In the genomic region with DNA sequence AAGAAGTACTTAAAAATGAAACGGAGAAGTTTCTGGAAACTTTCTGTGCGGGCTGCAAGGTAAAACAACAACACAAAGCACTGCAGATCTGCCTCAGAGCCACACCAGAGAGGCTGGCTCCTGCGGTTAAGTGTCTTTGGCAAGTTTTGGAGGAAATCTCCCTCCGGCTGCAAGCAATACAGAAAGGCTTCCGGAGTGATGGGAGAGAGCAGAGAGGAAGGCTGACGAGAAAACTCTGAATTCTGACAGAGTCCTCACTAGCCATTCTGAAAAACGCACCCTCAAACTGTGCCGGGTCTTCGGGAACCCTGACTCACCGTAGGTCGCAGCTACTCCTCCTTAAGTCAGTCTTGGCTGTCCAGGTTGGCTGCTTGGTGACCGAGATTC, we compare ENCODE assay signal across 8 mouse cellular contexts. TPM values are rescaled to one million over a fixed set of nuclear protein-coding genes. Genes with fewer than 3 reads are reported as not detected.
DNase-seq lines count a peak whose midpoint lies in the region; ATAC-seq and TF ChIP-seq lines count a peak whose summit lies in the region.

No protein-coding gene starts in this region.

- H3K4me1 ChIP-seq in cerebellum, adult 2 months (ENCODE audit: control insufficient read depth, insufficient read depth, low read length), result no peaks in the 10 kb centered on the region
- peaks cover 5% of the 10 kb centered on the region; the same call in 1 of the 2 replicates for H3K4me1 ChIP-seq in embryonic facial prominence, embryonic 14.5 days (ENCODE audit: control insufficient read depth, insufficient read depth, low read length)
- peaks cover 5% of the 10 kb centered on the region; the same call in 1 of the 2 replicates for H3K4me1 ChIP-seq in hindbrain, embryonic 14.5 days (replicated peaks; ENCODE audit: control insufficient read depth, insufficient read depth, low read length)
- peaks cover 5% of the 10 kb centered on the region; the same call in 1 of the 2 replicates for H3K4me1 ChIP-seq in lung, embryonic 16.5 days (replicated peaks; ENCODE audit: control insufficient read depth, insufficient read depth, low read length)

- H3K9me3 ChIP-seq in embryonic facial prominence, embryonic 14.5 days (ENCODE audit: control insufficient read depth, low read length), result no peaks in the 10 kb centered on the region
- H3K9me3 ChIP-seq in hindbrain, embryonic 14.5 days (ENCODE audit: control insufficient read depth, low read length), result no peaks in the 10 kb centered on the region
- no peaks in the 10 kb centered on the region for H3K9me3 ChIP-seq in lung, embryonic 16.5 days (ENCODE audit: control insufficient read depth, low read length)

- DNase-seq in cerebellum, adult 2 months, result peak in 1 of 2 experiments; percentile 19
- DNase-seq in 416B (ENCODE audit: low read depth), result peak; percentile 72
- peak; percentile 31 for DNase-seq in embryonic facial prominence, embryonic 14.5 days (ENCODE audit: low spot score)
- no peak for DNase-seq in hindbrain, embryonic 14.5 days (ENCODE audit: low spot score)
- DNase-seq in skeletal muscle tissue, adult 2 months (ENCODE audit: low read depth, low spot score), result peak; percentile 49
- no peak for DNase-seq in cerebellum, postnatal 25 days

- H3K4me2 ChIP-seq in embryonic facial prominence, embryonic 14.5 days (ENCODE audit: low read depth, low read length), result peak overlapping the region; percentile 88
- peak overlapping the region; percentile 53 for H3K4me2 ChIP-seq in hindbrain, embryonic 14.5 days (replicated peaks)
- H3K4me2 ChIP-seq in lung, embryonic 16.5 days (ENCODE audit: low read depth, low read length), result peak overlapping the region; percentile 91

- WGBS in cerebellum, adult 2 months, result 2% methylated on average over 12 of the region's 12 CpGs
- WGBS in embryonic facial prominence, embryonic 14.5 days, result 1% methylated on average over 12 of the region's 12 CpGs
- 3% methylated on average over 12 of the region's 12 CpGs for WGBS in hindbrain, embryonic 14.5 days
- WGBS in lung, embryonic 16.5 days, result under 1% methylated on average over 12 of the region's 12 CpGs

- TF ChIP-seq CTCF in cerebellum, adult 2 months (IDR thresholded peaks at IDR 0.05; ENCODE audit: borderline replicate concordance, insufficient read depth, low read depth, low read length), result no peak

- ATAC-seq in cerebellum, adult (ENCODE audit: insufficient number of reproducible peaks, low FRiP score, low TSS enrichment), result no peak
- no peak for ATAC-seq in embryonic facial prominence, embryonic 14.5 days (ENCODE audit: low read depth)
- ATAC-seq in hindbrain, embryonic 14.5 days (ENCODE audit: low FRiP score), result no peak
- ATAC-seq in lung, embryonic 16.5 days (ENCODE audit: low read depth), result peak; percentile 48; the same call in 1 of the 2 replicates

- H3K27ac ChIP-seq in cerebellum, adult 2 months (ENCODE audit: insufficient read depth, low read length), result no peak overlapping the region
- peak overlapping the region; percentile 13 for H3K27ac ChIP-seq in embryonic facial prominence, embryonic 14.5 days (replicated peaks; ENCODE audit: low read depth, low read length)
- H3K27ac ChIP-seq in hindbrain, embryonic 14.5 days, result no peak overlapping the region
- H3K27ac ChIP-seq in lung, embryonic 16.5 days (ENCODE audit: low read length), result peak overlapping the region; percentile 37

- H3K4me3 ChIP-seq in cerebellum, adult 2 months (replicated peaks; ENCODE audit: insufficient read depth, low read depth, low read length), result peak overlapping the region; percentile 41
- peak overlapping the region; percentile 50 for H3K4me3 ChIP-seq in embryonic facial prominence, embryonic 14.5 days (ENCODE audit: low read depth, low read length)
- peak overlapping the region; percentile 26 for H3K4me3 ChIP-seq in hindbrain, embryonic 14.5 days (replicated peaks; ENCODE audit: low read length)
- peak overlapping the region; percentile 57 for H3K4me3 ChIP-seq in lung, embryonic 16.5 days (ENCODE audit: low read length)

- H3K9ac ChIP-seq in embryonic facial prominence, embryonic 14.5 days (ENCODE audit: low read depth, low read length), result peak overlapping the region; percentile 61
- peak overlapping the region; percentile 8; the same call in 1 of the 2 replicates for H3K9ac ChIP-seq in hindbrain, embryonic 14.5 days
- H3K9ac ChIP-seq in lung, embryonic 16.5 days (ENCODE audit: low read length), result peak overlapping the region; percentile 62

- no peak for TF ChIP-seq POLR2A in cerebellum, adult 2 months (IDR thresholded peaks at IDR 0.05; ENCODE audit: borderline replicate concordance, insufficient read depth, low read length)

- no peaks in the 10 kb centered on the region for H3K36me3 ChIP-seq in embryonic facial prominence, embryonic 14.5 days (ENCODE audit: control insufficient read depth, insufficient read depth, low read length)
- no peaks in the 10 kb centered on the region for H3K36me3 ChIP-seq in hindbrain, embryonic 14.5 days (replicated peaks; ENCODE audit: control insufficient read depth, insufficient read depth)
- no peaks in the 10 kb centered on the region for H3K36me3 ChIP-seq in lung, embryonic 16.5 days (ENCODE audit: control insufficient read depth, insufficient read depth, low read length)

- H3K27me3 ChIP-seq in cerebellum, adult 2 months (ENCODE audit: control insufficient read depth, insufficient read depth, low read length), result no peaks in the 10 kb centered on the region
- H3K27me3 ChIP-seq in embryonic facial prominence, embryonic 14.5 days (replicated peaks; ENCODE audit: control insufficient read depth, insufficient read depth, low read length), result no peaks in the 10 kb centered on the region
- peaks cover 5% of the 10 kb centered on the region; the same call in 1 of the 2 replicates for H3K27me3 ChIP-seq in hindbrain, embryonic 14.5 days (ENCODE audit: control insufficient read depth, insufficient read depth, low read length)
- H3K27me3 ChIP-seq in lung, embryonic 16.5 days (ENCODE audit: control insufficient read depth, insufficient read depth, low read depth, low read length), result no peaks in the 10 kb centered on the region

RNA-seq across cellular contexts. Expression of a gene that starts 8.7 kb away (rescaled TPM):
- 33.8 and 36.9 TPM in 2 replicates for polyA plus RNA-seq in cerebellum, adult 2 months (2012; rRNA removed)
- polyA plus RNA-seq in embryonic facial prominence, embryonic 14.5 days (2014; fragmentation: Nextera tagmentation; extraction: Ambion mirVana), result 31.5 and 31.8 TPM in 2 replicates
- 25.9 and 33.2 TPM in 2 replicates for polyA plus RNA-seq in hindbrain, embryonic 14.5 days (2014; fragmentation: Nextera tagmentation; extraction: Ambion mirVana)
- 18.1 and 20.6 TPM in 2 replicates for polyA plus RNA-seq in lung, embryonic 16.5 days (2015; fragmentation: Nextera tagmentation; extraction: Ambion mirVana)

Comparison
In these comparisons a context has a peak if more than half of its experiments do, and no peak if none do; other contexts are left out.
1. DNase-seq: peak in 416B (single experiment), embryonic facial prominence, embryonic 14.5 days (single experiment) and skeletal muscle tissue, adult 2 months (single experiment); none in hindbrain, embryonic 14.5 days (single experiment) and cerebellum, postnatal 25 days (0 of 2).
2. H3K27ac ChIP-seq: peak in embryonic facial prominence, embryonic 14.5 days (single experiment) and lung, embryonic 16.5 days (single experiment); none in cerebellum, adult 2 months (single experiment) and hindbrain, embryonic 14.5 days (single experiment).
3. H3K9ac ChIP-seq: peak in every context shown above with its lines; median percentile 62 in lung, embryonic 16.5 days; 61 in embryonic facial prominence, embryonic 14.5 days; 8 in hindbrain, embryonic 14.5 days.
4. Peak in every context shown above with its lines, with median percentiles within 50 percentile points of each other: H3K4me3 ChIP-seq and H3K4me2 ChIP-seq.